Comparison of ENCODE assay signal across 7 mouse cellular contexts in the genomic region with DNA sequence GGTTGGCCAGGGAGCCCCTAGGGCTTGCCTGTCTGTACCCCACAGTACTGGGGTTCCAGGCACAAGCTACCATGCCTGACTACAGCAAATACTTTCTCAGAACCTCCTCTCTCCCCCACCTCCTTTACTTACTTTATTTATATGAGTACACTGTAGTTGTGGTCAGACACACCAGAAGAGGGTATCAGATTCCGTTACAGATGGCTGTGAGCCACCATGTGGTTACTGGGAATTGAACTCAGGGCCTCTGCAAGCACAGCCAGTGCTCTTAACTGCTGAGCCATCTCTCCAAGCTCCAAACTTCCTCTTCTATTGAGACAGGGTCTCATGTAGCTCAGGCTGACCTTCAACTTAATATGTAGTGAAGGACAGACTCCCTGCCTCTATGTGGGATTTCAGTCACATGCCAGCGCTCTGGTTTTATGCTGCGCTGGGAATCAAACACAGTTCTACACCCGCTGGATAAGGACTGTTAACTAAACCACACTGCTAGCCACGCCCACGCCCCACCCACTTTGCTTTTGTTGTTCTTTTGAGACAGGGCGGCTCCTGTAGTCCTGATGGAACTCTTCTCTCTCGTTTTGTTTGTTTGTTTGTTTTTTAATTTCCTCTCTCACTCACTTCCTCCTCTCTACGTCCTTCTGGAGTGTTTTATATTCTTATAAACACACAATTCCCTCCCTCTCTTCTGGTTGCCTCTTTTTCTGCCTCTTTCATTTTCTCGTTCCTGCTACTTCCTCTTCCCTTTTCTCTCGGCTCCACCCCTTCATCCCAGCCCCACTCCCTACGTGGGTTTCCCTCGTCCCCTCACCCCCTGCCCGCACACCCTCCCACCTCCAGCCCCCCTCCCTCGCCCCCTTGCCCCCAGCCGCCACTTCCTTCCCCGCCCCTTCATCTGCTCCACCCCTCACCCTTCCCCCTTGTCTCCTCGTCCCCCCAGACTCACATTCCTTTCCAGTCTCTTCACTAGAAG. TPM values are rescaled to one million over a fixed set of nuclear protein-coding genes. Genes with fewer than 3 reads are reported as not detected.
DNase-seq lines count a peak whose midpoint lies in the region; ATAC-seq and TF ChIP-seq lines count a peak whose summit lies in the region.

No protein-coding gene starts in this region.

- peak; percentile 71 for ATAC-seq in forebrain, embryonic 15.5 days (replicated peaks)
- 0 out of 2 replicates have a peak, but pooled peaks have one; percentile 46 for ATAC-seq in hindbrain, embryonic 13.5 days (ENCODE audit: low FRiP score)
- ATAC-seq in midbrain, embryonic 15.5 days (replicated peaks): 0 out of 2 replicates have a peak, but pooled peaks have one; percentile 37

- no peak overlapping the region for H3K9ac ChIP-seq in ES-Bruce4 (ENCODE audit: low read depth, poor library complexity, severe bottlenecking)
- H3K9ac ChIP-seq in forebrain, embryonic 15.5 days (replicated peaks): peak overlapping the region; percentile 36
- H3K9ac ChIP-seq in hindbrain, embryonic 13.5 days: peak overlapping the region; percentile 46; the same call in 1 of the 2 replicates
- H3K9ac ChIP-seq in midbrain, embryonic 15.5 days: no peak overlapping the region

- H3K9me3 ChIP-seq in ES-Bruce4 (replicated peaks; ENCODE audit: control insufficient read depth, insufficient read depth, low read length, poor library complexity, severe bottlenecking): no peaks in the 10 kb centered on the region
- no peaks in the 10 kb centered on the region for H3K9me3 ChIP-seq in forebrain, embryonic 15.5 days
- no peaks in the 10 kb centered on the region for H3K9me3 ChIP-seq in hindbrain, embryonic 13.5 days
- no peaks in the 10 kb centered on the region for H3K9me3 ChIP-seq in midbrain, embryonic 15.5 days

- H3K4me3 ChIP-seq in ES-Bruce4 (ENCODE audit: low read depth, low read length): peak overlapping the region; percentile 45
- H3K4me3 ChIP-seq in forebrain, embryonic 15.5 days: peak overlapping the region; percentile 36
- H3K4me3 ChIP-seq in hindbrain, embryonic 13.5 days: peak overlapping the region; percentile 26
- peak overlapping the region; percentile 25 for H3K4me3 ChIP-seq in midbrain, embryonic 15.5 days

- H3K4me1 ChIP-seq in ES-Bruce4 (ENCODE audit: control insufficient read depth, insufficient read depth, low read length): no peaks in the 10 kb centered on the region
- peaks cover 14% of the 10 kb centered on the region for H3K4me1 ChIP-seq in forebrain, embryonic 15.5 days
- peaks cover 8% of the 10 kb centered on the region; the same call in 1 of the 2 replicates for H3K4me1 ChIP-seq in hindbrain, embryonic 13.5 days (replicated peaks)
- peaks cover 11% of the 10 kb centered on the region; the same call in 1 of the 2 replicates for H3K4me1 ChIP-seq in midbrain, embryonic 15.5 days

- peak; percentile 80 for DNase-seq in adrenal gland, adult 2 months
- peak; percentile 85 for DNase-seq in liver
- peak; percentile 84 to 87 for DNase-seq in thymus, postnatal 10 days (ENCODE audit: low spot score in 2 of 2)

- H3K27ac ChIP-seq in ES-Bruce4 (ENCODE audit: insufficient read depth, low read length): peak overlapping the region; percentile 32; the same call in 1 of the 2 replicates
- H3K27ac ChIP-seq in forebrain, embryonic 15.5 days (replicated peaks): peak overlapping the region; percentile 78
- peak overlapping the region; percentile 70; the same call in 1 of the 2 replicates for H3K27ac ChIP-seq in hindbrain, embryonic 13.5 days
- peak overlapping the region; percentile 77; the same call in 1 of the 2 replicates for H3K27ac ChIP-seq in midbrain, embryonic 15.5 days

- no peaks in the 10 kb centered on the region for H3K36me3 ChIP-seq in ES-Bruce4 (ENCODE audit: control insufficient read depth, insufficient read depth, low read length, poor library complexity, severe bottlenecking)
- no peaks in the 10 kb centered on the region for H3K36me3 ChIP-seq in forebrain, embryonic 15.5 days
- H3K36me3 ChIP-seq in hindbrain, embryonic 13.5 days: no peaks in the 10 kb centered on the region
- no peaks in the 10 kb centered on the region for H3K36me3 ChIP-seq in midbrain, embryonic 15.5 days (replicated peaks)

- no peaks in the 10 kb centered on the region for H3K27me3 ChIP-seq in ES-Bruce4 (ENCODE audit: control insufficient read depth, insufficient read depth, low read length, poor library complexity, severe bottlenecking)
- H3K27me3 ChIP-seq in forebrain, embryonic 15.5 days: no peaks in the 10 kb centered on the region
- no peaks in the 10 kb centered on the region for H3K27me3 ChIP-seq in hindbrain, embryonic 13.5 days
- H3K27me3 ChIP-seq in midbrain, embryonic 15.5 days (replicated peaks): no peaks in the 10 kb centered on the region; the same call in 1 of the 2 replicates

- WGBS in forebrain, embryonic 15.5 days: 3% methylated on average over 18 of the region's 18 CpGs
- 2% methylated on average over 17 of the region's 18 CpGs for WGBS in hindbrain, embryonic 13.5 days
- WGBS in midbrain, embryonic 15.5 days: 2% methylated on average over 18 of the region's 18 CpGs

- no peak for TF ChIP-seq CTCF in ES-Bruce4 (IDR thresholded peaks at IDR 0.05; ENCODE audit: low read depth, low read length)

- H3K4me2 ChIP-seq in forebrain, embryonic 15.5 days (replicated peaks): peak overlapping the region; percentile 48
- peak overlapping the region; percentile 49 for H3K4me2 ChIP-seq in hindbrain, embryonic 13.5 days
- H3K4me2 ChIP-seq in midbrain, embryonic 15.5 days: peak overlapping the region; percentile 49

- no peak for TF ChIP-seq POLR2A in ES-Bruce4 (IDR thresholded peaks at IDR 0.05; ENCODE audit: insufficient read depth, low read length)

- TF ChIP-seq EP300 in ES-Bruce4 (IDR thresholded peaks at IDR 0.05; ENCODE audit: insufficient read depth, low read depth, low read length): no peak

RNA-seq across cellular contexts. Expression of a gene that starts 2.3 kb away (rescaled TPM):
- polyA plus RNA-seq in ES-Bruce4 (2011; ENCODE audit: insufficient read depth, insufficient read length, low read depth, missing spikeins): 2.3 and 2.5 TPM in 2 replicates
- 1 to 10 TPM; 5.0 to 7.6 TPM for total RNA-seq in adrenal gland, adult 2 months (2021)
- 3.6 and 4.6 TPM in 2 replicates for polyA plus RNA-seq in adrenal gland, adult 2 months (2012; rRNA removed)
- 6.2 and 6.8 TPM in 2 replicates for polyA plus RNA-seq in forebrain, embryonic 15.5 days (2015; fragmentation: Nextera tagmentation; extraction: Ambion mirVana)
- 6.8 and 8.9 TPM in 2 replicates for polyA plus RNA-seq in hindbrain, embryonic 13.5 days (2015; fragmentation: Nextera tagmentation; extraction: Ambion mirVana)
- 7.6 and 9.2 TPM in 2 replicates for polyA plus RNA-seq in midbrain, embryonic 15.5 days (2015; fragmentation: Nextera tagmentation; extraction: Ambion mirVana)

RNA-seq across cellular contexts. Expression of a gene that starts 8.3 kb away (rescaled TPM):
- polyA plus RNA-seq in ES-Bruce4 (2011; ENCODE audit: insufficient read depth, insufficient read length, low read depth, missing spikeins): 10.7 and 14.2 TPM in 2 replicates
- 1 to 10 TPM; 1.8 to 7.7 TPM for total RNA-seq in adrenal gland, adult 2 months (2021)
- 5.8 and 8.5 TPM in 2 replicates for polyA plus RNA-seq in adrenal gland, adult 2 months (2012; rRNA removed)
- polyA plus RNA-seq in forebrain, embryonic 15.5 days (2015; fragmentation: Nextera tagmentation; extraction: Ambion mirVana): 0.25 and 0.70 TPM in 2 replicates
- 0.44 and 0.52 TPM in 2 replicates for polyA plus RNA-seq in hindbrain, embryonic 13.5 days (2015; fragmentation: Nextera tagmentation; extraction: Ambion mirVana)
- polyA plus RNA-seq in midbrain, embryonic 15.5 days (2015; fragmentation: Nextera tagmentation; extraction: Ambion mirVana): 0.58 and 0.78 TPM in 2 replicates

RNA-seq across cellular contexts. Expression of a gene that starts 10.1 kb away (rescaled TPM):
- polyA plus RNA-seq in ES-Bruce4 (2011; ENCODE audit: insufficient read depth, insufficient read length, low read depth, missing spikeins): 2.1 TPM in 1 of 2 replicates, not detected in the other
- 1 to 10 TPM; 3.4 to 6.4 TPM for total RNA-seq in adrenal gland, adult 2 months (2021)
- polyA plus RNA-seq in adrenal gland, adult 2 months (2012; rRNA removed): 0.30 and 0.46 TPM in 2 replicates
- polyA plus RNA-seq in forebrain, embryonic 15.5 days (2015; fragmentation: Nextera tagmentation; extraction: Ambion mirVana): 5.7 and 7.8 TPM in 2 replicates
- 8.7 and 11.6 TPM in 2 replicates for polyA plus RNA-seq in hindbrain, embryonic 13.5 days (2015; fragmentation: Nextera tagmentation; extraction: Ambion mirVana)
- polyA plus RNA-seq in midbrain, embryonic 15.5 days (2015; fragmentation: Nextera tagmentation; extraction: Ambion mirVana): 7.3 and 8.2 TPM in 2 replicates

RNA-seq across cellular contexts. Expression of a gene that starts 15.9 kb away (rescaled TPM):
- not detected in 2 replicates for polyA plus RNA-seq in ES-Bruce4 (2011; ENCODE audit: insufficient read depth, insufficient read length, low read depth, missing spikeins)
- under 1 TPM; 0.35 to 0.52 TPM for total RNA-seq in adrenal gland, adult 2 months (2021)
- 0.62 and 1.0 TPM in 2 replicates for polyA plus RNA-seq in adrenal gland, adult 2 months (2012; rRNA removed)
- polyA plus RNA-seq in forebrain, embryonic 15.5 days (2015; fragmentation: Nextera tagmentation; extraction: Ambion mirVana): not detected in 2 replicates
- polyA plus RNA-seq in hindbrain, embryonic 13.5 days (2015; fragmentation: Nextera tagmentation; extraction: Ambion mirVana): not detected in 2 replicates
- not detected in 2 replicates for polyA plus RNA-seq in midbrain, embryonic 15.5 days (2015; fragmentation: Nextera tagmentation; extraction: Ambion mirVana)

RNA-seq across cellular contexts. Expression of a gene that starts 19.2 kb away (rescaled TPM):
- 0.64 TPM in 1 of 2 replicates, not detected in the other for polyA plus RNA-seq in ES-Bruce4 (2011; ENCODE audit: insufficient read depth, insufficient read length, low read depth, missing spikeins)
- under 1 TPM; 0.26 to 0.35 TPM for total RNA-seq in adrenal gland, adult 2 months (2021)
- polyA plus RNA-seq in adrenal gland, adult 2 months (2012; rRNA removed): 0.18 and 0.33 TPM in 2 replicates
- 0.36 TPM in 1 of 2 replicates, not detected in the other for polyA plus RNA-seq in forebrain, embryonic 15.5 days (2015; fragmentation: Nextera tagmentation; extraction: Ambion mirVana)
- polyA plus RNA-seq in hindbrain, embryonic 13.5 days (2015; fragmentation: Nextera tagmentation; extraction: Ambion mirVana): 0.23 and 0.27 TPM in 2 replicates
- polyA plus RNA-seq in midbrain, embryonic 15.5 days (2015; fragmentation: Nextera tagmentation; extraction: Ambion mirVana): 0.32 and 0.69 TPM in 2 replicates

Comparison
In these comparisons a context has a peak if more than half of its experiments do, and no peak if none do; other contexts are left out.
1. Peak in every context shown above with its lines: DNase-seq, ATAC-seq, H3K4me3 ChIP-seq and H3K27ac ChIP-seq.
2. H3K9ac ChIP-seq: peak in forebrain, embryonic 15.5 days (single experiment) and hindbrain, embryonic 13.5 days (single experiment); none in ES-Bruce4 (single experiment) and midbrain, embryonic 15.5 days (single experiment).